ENCODE assay signal across 8 mouse cellular contexts in the genomic region with DNA sequence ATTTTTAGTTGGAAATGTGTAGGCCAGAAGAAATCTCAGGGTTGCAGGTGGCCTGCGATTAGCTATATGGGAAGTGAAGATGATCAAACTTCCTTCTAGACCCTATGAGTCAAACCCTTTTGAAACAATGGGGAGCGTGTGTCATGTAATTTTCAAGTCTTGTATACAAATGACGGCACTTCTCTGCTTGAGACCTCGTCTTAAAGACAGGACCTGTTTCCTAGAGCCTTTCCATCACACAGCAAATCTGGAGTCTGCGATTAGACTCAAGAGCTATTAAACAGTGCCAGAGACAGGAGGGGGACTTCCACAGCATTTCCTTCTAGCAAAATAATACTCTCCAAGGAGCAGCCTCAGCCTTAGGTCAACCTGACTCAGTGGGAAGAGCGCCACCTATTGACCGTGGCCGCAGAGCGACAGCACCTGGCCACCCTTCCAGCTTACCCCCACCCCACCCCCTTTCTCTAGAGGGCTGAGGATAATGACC.
DNase-seq lines count a peak whose midpoint lies in the region; ATAC-seq and TF ChIP-seq lines count a peak whose summit lies in the region.

No protein-coding gene starts in this region.

- WGBS in lung, embryonic 14.5 days, result 31% methylated on average over 9 of the region's 9 CpGs

- no peak overlapping the region for H3K4me3 ChIP-seq in left cerebral cortex, adult 2 months
- no peak overlapping the region for H3K4me3 ChIP-seq in lung, embryonic 14.5 days (ENCODE audit: low read depth, low read length)

- intact Hi-C loops in left cerebral cortex, adult 2 months (cut with DNase I), result loop anchor here (5.0 kb wide), 1 partner anchor 357 kb away; the partner anchor contains the start of gene Adgrl2

- no peak overlapping the region for H3K27ac ChIP-seq in left cerebral cortex, adult 2 months
- H3K27ac ChIP-seq in lung, embryonic 14.5 days (ENCODE audit: low read depth), result no peak overlapping the region

- H3K9ac ChIP-seq in lung, embryonic 14.5 days, result no peak overlapping the region

- H3K9me3 ChIP-seq in lung, embryonic 14.5 days (ENCODE audit: low read depth, low read length), result no peaks in the 10 kb centered on the region

- 0 out of 2 replicates have a peak, but pooled peaks cover 2% of the 10 kb centered on the region for H3K4me1 ChIP-seq in lung, embryonic 14.5 days (ENCODE audit: insufficient read depth)

- no peaks in the 10 kb centered on the region for H3K27me3 ChIP-seq in lung, embryonic 14.5 days (ENCODE audit: insufficient read depth, low read length)

- no peaks in the 10 kb centered on the region for H3K36me3 ChIP-seq in lung, embryonic 14.5 days (ENCODE audit: insufficient read depth)

- peak; percentile 43 to 45 for DNase-seq in left cerebral cortex, adult 2 months (ENCODE audit: extremely low spot score in 1 of 2, low spot score in 2 of 2)
- DNase-seq in left cerebral cortex, adult 11 months (ENCODE audit: low spot score), result no peak
- DNase-seq in brain, embryonic 14.5 days (ENCODE audit: low read depth), result peak; percentile 68
- peak; percentile 45 for DNase-seq in gastrocnemius, postnatal 25 days
- peak; percentile 65 to 76 for DNase-seq in kidney, adult 8-10 months
- peak; percentile 79 for DNase-seq in lung, embryonic 14.5 days
- DNase-seq in retina, embryonic 14.5 days (ENCODE audit: low spot score), result peak; percentile 71
- DNase-seq in yolk sac, embryonic 10.5 days (ENCODE audit: low spot score), result peak; percentile 37

- peak; percentile 82 for TF ChIP-seq CTCF in left cerebral cortex, adult 2 months (IDR thresholded peaks at IDR 0.05)
- peak; percentile 59; the same call in 1 of the 2 replicates for TF ChIP-seq CTCF in brain, embryonic 14.5 days (IDR thresholded peaks at IDR 0.05; ENCODE audit: borderline replicate concordance, extremely low read depth, insufficient read depth, insufficient read length)
- TF ChIP-seq CTCF in lung, embryonic 14.5 days (IDR thresholded peaks at IDR 0.05; ENCODE audit: low read depth), result peak; percentile 78

- H3K4me2 ChIP-seq in lung, embryonic 14.5 days, result no peak overlapping the region

- ATAC-seq in lung, embryonic 14.5 days (ENCODE audit: insufficient read depth), result peak; percentile 74

- no peak for TF ChIP-seq POLR2A in brain, embryonic 14.5 days (IDR thresholded peaks at IDR 0.05; ENCODE audit: borderline replicate concordance, extremely low read depth, insufficient read depth, insufficient read length, poor library complexity, severe bottlenecking)
